Mouse (Mus musculus) left cerebral cortex, postnatal 36 days (tissue): ENCODE measurements at regions not wholly inside any gene's neighbourhood (a gene's known extent, or its start where the extent isn't known, plus 50 kb on each side); places are given as distances from the start of the nearest gene placed in this dataset.

Source experiments
- DNase-seq, 2 experiments: peaks; one replicate each; pipeline ENCODE4 v3.0.0; 2021 to 2022; ENCODE audit warnings: low spot score in 2 of 2, mixed read lengths in 1 of 2
- intact Hi-C: fragments of 180-260 bp; cut with DNase I; formaldehyde crosslinking; loops from one replicate; pipeline ENCODE4 v1.15.1; 2025

DNA sequence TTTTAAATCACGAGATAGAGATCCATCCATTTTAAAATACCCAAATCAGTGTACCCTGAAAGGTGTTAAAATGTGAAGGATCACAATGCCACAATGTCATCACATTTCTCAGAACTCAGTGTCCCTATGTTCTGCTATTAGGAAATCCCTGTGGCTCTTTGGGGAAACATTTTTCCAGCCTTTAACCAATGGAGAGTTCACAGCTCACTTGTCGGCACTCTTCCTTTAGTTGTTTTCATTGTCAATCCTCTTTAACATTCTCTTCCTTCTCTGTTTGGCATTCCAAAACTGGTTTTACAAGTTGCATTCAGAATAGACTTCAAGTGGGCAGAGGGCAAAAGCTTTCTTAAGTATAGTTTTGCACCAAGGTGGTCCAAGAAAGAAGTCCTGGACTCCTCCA is 406.9 kb upstream of the Pik3r1 start:
- intact Hi-C loops: no loop called here
- DNase-seq: no peak

DNA sequence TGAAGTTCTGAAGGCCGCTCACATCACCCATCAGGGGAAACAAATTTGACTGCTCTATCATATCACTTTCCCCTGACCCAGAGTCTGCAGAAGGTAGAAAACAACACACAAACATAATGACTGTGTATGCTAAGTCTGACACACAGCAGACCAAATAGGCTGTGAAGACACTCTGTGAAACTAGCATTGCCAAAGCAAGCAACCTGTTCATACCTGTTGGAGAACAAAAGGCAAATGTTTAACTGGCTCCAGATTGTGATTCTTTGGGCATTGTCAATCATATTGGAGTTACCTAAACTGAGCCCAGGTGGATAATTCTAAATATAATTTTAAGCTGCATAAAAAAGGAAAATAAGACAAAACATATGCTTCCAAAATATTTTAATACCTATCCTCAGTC is 407.4 kb upstream of the Pik3r1 start:
- intact Hi-C loops: no loop called here
- no peak for DNase-seq

DNA sequence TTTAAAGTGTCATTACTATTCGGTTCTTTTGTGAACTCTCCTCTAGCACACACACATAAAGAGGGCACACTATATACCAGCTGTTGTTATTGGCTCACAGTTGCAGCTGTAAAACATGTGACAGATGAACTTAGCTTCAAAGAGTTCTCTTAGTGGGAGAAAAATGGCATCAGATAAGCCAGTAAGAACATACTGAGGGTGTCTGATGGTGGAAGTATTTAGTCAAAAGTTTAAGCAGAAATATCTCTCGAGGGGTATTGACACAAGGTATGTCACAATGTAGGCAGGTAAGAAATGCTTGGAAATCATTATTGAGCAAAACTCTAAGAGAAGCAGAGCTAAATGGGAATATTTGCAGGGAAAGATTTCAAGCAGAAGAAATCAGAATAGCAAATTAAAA is 408.4 kb upstream of the Pik3r1 start:
- intact Hi-C loops: no loop called here
- no peak for DNase-seq

DNA sequence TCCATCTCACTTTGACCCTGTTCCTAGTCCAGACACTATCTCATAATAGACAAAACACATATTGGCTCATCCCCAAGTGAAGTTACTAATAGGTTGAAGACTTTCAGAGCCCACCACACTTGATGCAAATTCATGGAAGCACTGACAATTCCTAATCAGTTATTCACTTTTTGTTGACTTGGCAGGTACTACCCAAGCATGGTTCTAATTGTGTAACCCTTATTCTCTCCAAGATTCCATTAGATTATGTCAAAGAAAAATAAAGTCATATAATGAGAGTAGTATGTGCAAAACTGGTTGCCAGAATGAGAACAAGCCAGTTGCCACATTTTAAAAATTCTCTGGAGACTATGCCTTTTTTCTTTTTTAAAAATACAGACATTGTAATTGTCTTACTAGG is 426.7 kb upstream of the Pik3r1 start:
- intact Hi-C loops: no loop called here
- no peak for DNase-seq

DNA sequence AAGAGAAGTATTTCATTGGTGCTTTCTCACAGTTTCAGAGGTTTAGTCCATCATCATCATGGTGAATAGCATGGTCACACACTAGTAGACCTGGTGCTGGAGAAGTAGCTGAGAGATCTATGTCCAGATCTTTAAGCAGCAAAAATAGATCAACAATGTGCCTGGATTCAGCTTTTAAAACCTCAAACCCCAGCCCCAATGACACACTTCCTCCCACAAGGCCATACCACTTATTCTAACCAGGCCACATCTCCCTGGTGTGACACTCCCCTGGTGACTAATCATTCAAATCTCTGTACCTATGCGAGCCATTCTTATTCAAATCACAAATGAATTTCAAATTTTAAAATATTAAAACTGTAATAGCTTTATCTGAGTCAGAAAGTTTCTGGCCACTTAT is 434.3 kb upstream of the Pik3r1 start:
- intact Hi-C loops: no loop called here
- DNase-seq: no peak

DNA sequence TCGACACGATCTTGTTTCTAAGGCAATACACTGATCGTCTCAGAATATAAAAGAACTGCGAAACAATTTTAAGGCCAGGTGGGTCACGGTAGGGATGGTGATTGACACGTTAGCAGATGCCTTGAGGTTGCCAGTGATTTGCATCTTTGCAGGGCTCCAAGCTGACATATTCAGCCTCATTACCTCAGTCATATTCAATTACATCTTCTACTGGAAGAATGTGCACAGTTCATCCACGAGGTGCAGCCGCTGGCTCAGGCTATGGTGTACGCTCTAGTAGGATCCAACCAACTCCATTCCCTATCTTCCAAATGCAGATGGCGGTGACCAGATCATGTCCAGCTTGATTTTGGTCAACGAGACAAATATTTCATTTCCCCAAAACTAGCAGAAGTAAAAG is 450.5 kb upstream of the Pik3r1 start:
- intact Hi-C loops: no loop called here
- no peak for DNase-seq

DNA sequence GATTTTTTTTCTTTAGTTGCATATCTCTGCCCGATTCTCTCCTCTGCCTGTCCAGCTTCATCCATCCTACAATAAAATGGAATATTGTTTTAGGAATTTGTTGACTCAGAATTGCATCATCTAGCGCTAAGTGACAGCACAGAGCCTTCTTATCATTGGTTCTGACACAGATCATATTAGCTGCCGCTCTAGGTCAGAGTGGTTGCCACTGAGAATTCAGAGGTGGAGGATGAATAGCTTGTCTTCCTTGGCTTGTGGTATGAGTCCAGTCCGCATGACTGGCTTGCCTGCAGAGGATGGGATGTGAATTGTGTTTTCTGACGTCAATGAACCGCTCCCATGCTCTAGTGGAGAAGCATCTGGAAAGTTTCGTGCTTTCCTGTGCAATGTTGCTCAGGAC is 462.3 kb upstream of the Cd180 start:
- intact Hi-C loops: no loop called here
- DNase-seq: no peak

DNA sequence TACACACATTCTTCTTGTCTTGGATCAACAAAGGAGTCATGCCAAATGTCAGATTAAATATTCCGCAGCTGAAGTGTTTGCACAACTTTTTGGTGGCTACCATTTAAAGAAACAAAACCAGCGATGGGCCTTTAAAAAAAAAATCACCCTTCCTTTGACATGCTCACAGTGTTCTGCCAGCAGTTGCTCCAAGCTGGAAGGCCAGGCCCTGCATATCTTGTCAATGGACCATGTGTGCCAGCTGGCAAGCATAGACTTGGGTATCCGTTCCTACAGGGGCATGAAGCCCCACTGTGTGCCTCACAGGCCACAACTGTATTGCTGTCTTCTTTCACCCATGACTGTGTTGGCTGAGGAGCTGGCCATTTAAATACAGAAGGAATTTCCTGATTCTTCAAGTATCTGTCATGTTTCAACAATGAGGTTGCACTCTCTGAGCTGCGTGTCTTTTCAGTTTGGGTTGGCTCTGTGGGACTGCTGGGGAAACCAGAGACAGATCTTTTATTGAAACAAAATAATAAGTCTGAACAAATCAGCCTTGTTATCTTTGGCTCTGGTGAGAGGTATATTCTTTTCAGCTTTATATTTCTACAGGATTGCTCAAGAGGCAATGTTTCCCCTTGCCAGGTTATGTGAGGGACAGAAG is 460.9 kb upstream of the Cd180 start:
- peak; percentile 3 to 6 for DNase-seq
- intact Hi-C loops: no loop called here

DNA sequence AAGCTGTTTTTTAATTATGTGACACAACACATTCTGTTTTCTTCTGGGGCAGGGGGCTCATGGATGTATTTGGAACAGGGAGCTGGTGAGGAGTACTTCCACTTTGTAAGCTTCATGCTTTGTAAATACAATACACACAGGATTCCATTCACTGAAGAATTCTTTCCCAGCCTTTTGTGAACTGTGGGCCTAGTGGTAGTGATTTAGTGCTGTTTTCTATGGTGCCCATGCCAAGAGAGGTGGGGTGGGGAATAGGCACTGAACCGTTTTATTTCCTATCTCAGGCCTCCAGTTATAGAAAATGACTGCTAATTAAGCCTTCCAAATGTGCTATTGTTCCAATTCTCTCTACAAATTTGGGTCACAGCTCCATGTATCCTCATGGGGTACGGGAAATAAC is 442.5 kb upstream of the Cd180 start:
- intact Hi-C loops: no loop called here
- DNase-seq: no peak

DNA sequence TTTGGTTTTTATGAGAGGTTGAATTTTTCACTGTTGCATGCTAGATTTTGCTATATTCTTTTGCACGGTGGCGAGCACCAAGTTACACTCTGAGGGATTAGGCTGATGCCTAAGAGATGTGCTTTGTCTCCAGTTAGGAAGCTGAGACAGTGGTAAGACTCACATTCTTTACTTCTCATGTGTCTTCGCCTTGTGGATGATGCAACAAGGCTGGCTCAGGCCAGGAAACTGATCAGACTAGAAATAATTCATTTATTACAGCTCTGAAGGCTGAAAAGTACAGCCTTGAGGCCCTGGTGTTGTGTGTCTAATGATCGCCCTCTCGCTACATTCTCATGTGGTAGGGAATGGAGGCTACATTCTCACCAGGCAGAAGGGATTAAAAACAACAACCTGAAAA is 441.6 kb upstream of the Cd180 start:
- DNase-seq: no peak
- intact Hi-C loops: no loop called here

DNA sequence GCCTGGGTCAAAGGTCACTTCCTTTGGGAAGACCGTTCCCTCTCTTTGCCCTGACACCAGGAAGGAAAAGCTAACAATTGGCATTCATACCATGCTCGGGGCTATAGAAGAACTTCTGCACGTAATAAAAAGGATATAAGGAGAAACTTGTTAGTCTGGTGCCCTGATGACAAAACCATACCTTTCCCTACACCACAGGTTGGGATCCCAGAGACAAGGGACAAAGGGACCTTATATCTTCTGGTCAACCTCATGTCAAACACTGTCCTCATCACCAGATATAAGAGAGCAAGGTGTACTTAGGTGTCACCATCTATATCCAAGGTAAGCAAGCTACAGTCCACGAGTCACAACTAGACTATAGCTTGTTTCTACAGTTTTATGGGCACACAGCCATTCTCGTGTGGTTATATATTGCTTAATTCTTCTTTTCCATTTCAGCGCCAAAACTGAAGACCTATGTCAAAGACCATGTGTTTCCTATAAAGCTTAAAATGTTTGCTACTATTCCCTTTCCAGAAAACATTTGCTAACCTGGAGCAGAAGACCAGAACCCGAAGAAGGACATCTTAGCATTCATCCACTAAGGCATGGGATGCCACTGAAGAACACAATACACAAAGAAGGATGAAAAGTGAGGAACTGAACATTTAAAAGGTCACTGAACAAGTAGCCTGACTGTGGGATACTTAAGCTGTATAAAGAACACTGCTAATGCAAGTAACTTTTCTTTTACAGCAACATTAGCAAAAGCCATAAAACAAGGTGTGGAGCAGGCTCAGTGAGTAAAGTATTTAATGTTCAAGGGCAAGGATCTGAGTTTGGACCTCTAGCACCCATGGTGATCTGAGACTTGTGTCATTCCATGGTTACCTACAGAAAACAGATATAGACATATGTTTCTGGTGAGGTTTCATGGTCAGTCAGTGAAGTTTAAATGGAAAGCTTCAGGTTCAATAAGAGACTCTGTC is 437.7 kb upstream of the Cd180 start:
- DNase-seq: no peak
- intact Hi-C loops: no loop called here

DNA sequence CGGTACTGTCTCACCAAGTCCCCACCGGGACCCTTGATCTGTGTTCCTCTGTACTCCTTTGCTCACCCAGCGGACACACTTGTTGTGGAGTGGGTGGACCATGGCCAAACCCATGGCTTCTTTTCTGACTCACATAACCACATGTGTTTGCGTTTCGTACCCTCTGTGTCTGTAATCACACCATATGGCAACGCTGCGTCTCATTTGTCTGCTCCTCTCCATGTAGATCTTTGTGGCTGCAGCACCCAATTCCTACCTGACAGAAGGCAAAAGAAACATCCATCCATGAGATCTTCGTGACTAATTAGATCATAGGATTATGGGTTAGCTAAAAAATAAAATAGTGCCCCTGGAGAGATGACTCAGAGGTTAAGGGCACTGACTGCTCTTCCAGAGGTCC is 435.2 kb upstream of the Cd180 start:
- intact Hi-C loops: no loop called here
- DNase-seq: no peak

DNA sequence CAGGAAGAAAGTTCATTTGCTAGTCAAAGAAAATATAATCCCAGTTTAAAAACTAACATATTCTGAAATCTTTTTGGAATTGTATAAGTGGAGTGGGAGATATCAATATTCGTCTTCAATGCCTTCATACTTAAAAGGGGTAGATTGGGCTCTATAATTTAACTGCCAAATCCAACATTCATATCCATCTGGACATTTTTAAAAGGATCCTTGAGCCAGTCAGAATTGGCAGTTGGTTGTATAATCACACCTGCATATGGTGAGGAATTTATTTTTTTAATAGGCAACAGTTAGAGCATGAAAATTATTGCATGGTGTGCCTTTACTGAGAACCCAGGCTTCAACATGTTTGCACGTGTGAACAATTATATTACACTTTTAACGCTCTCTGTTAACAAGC is 419.5 kb upstream of the Cd180 start:
- DNase-seq: no peak

DNA sequence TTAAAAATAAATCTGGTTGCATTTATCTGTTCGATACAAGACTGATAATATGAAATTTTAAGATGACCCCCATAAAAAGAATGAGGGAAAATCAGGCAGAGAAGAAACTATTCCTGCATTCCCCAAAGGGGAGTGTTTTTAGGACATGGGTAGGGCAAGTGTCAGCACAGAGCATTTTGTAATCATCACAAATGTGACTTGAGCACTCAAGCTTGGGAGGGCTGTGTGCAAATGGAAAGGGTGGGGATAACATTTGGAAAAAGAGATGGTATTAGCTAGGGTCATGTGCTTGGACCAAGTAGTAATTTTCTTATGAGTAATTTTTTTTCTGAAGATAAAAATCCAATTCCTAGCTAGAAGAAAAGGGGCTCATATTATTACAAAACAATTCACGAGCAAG is 418.1 kb upstream of the Cd180 start:
- intact Hi-C loops: no loop called here

More for the DNA sequence above, 419.5 kb upstream of the Cd180 start:
- intact Hi-C loops: no loop called here

DNA sequence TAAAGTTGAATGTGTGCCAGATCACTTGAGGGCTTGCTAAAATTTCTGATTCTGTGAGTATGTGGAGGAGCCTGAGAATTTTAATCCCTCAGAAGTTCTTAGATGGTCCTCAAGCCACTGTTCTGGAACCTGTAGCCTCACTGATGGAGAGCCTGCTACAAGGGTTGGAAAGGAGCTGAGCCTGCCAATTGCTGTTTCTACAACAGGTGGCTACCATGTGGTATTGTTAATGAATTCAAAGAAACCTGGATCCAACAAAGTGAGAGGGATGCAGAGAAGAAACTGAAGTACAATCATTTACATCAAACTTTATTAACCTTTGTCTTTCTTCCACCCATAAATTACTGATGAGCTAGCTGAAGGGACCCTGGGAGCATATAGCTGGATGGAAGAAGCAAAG is 416.5 kb upstream of the Cd180 start:
- intact Hi-C loops: no loop called here
- no peak for DNase-seq

More for the DNA sequence above, 418.1 kb upstream of the Cd180 start:
- DNase-seq: no peak

DNA sequence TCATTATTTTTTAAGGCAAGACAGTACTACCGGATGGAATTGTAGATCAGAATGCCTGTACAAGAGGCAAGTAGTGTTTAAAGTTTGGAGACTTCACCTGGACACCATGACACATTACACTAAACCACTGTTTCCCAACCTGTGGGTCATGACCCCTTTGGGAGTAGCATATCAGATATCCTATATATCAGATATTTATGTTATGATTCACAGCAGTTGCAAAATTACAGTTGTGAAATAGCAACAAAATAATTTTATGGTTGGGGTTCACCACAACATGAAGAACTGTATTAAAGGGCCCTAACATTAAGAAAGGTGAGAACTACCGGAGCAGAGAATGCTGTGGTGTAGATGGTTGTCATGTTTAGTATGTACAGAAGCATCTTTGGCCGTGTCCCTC is 413.2 kb upstream of the Cd180 start:
- intact Hi-C loops: no loop called here
- DNase-seq: no peak

DNA sequence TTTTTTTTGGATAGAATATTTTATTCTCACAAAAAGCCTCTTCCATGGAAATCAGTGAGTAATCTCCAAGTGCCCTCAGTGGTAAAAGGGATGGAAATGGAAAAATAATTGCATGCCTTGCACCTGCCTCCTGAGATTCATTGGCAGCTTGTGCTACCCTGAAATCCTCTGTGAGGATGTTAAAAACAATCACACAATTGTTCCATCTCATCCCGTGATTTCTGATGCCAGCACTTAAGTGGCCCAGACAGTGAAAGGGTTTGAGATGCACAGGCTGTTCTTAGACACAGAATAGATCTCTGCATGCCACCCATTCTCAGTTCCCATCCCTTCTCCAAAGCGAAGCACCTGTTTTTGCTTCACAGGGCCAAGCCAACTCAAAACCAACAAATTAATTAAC is 398.9 kb upstream of the Cd180 start:
- DNase-seq: no peak
- intact Hi-C loops: no loop called here

DNA sequence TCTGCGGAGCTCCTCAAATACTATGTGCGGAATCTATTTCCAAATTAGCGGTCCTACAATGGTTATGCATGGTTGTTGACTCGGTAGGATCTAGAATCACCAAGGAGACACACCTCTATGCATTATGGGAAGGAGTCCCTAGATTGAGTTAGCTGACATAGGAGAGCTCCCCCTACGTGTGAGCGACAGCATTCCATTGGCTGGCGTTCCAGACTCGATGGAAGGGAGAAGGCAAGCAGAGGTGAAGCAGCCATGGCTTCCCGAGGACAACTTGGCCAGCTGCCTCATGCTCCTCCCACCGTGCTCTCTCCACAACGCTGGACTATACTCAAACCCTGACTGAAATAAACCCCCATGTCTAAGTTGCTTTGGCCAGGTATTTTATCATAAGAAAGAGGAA is 398.3 kb upstream of the Cd180 start:
- DNase-seq: no peak
- intact Hi-C loops: no loop called here

DNA sequence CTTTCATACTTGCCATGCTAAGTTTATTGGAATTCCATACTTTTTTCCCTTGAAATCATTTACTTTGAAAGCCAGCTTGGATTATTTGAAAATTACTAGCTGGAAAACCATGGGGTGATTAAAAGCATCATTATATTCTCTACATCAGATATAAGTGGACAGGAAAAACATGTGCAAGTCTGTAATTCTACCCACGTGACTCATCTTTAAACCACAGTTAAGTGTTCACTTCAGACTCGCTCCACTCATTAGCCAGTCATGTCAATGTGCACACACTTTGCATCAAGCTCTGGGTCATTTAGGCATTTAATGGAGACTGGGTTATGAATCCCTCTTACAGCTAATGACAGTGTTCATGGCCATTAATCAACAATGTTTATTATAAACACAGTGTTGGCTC is 385.4 kb upstream of the Cd180 start:
- intact Hi-C loops: no loop called here

DNA sequence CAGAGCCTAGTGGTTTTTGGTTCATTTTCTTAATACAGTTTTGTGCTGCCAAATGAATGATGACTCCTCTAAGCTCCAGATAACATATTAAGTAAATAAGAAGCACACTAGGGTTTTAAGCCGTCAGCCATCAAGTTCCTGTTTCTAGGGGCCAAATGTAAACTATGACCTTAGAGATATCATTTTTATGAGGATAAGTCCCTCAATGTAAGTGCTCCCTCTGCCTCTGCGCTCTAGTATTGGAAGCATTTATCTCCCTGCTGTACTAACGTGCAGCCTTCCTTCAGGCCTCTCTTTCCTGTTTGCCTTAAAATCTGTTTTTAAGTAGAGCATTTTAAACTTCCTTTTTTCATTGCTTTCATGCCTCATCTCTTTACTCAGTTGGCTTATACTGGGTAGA is 381.3 kb upstream of the Cd180 start:
- DNase-seq: no peak
- intact Hi-C loops: no loop called here

More for the DNA sequence above, 385.4 kb upstream of the Cd180 start:
- DNase-seq: no peak

DNA sequence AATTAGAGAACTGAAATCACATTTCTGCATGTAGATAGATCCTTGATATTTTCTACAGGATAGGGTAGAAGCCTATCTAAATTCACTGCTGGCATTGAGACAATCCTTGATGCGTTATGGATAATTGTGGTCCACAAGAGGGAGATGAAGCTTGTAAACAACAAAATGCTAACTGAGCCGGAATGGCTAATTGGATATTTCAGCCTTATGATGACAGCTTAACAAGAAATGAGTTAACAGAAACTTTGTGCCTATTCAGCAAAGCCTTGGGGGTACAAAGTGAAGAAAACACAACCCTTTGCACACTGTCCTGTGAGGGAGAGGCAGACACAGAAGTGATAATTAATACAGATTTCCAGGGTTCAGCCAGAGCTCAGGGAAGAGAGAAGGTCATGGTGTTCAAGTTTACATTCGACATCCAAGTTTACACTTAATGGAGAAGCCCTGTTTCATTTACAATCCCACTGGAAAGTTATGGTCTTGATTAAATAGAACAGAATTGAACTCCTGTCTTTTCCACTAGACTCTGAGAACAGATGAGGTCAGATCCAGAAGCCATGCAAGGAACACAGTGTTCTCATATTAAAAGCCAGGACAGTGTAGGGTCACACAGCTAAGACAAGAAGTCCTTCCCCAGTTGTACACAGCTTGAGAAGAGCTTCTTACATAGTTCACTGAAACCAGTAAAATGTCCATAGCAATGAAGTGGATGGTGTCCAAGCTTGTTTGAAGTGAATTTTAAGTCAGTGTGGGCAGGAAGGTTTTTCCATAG is 377.3 kb upstream of the Cd180 start:
- intact Hi-C loops: no loop called here

More for the DNA sequence above, 377.3 kb upstream of the Cd180 start:
- no peak for DNase-seq
